Mouse (Mus musculus): ENCODE data around the gene Cd7. TPM values are rescaled to one million over a fixed set of nuclear protein-coding genes. Genes with fewer than 3 reads are reported as not detected.
A peak's percentile ranks its signal among the peaks of the same experiment; 100 is the strongest.
"Not testable (repeated sequence)": the region's sequence is repeated elsewhere in the genome, so short reads cannot be mapped to it uniquely, and the experiment has no call there.

Cd7 gene
- polyA plus RNA-seq, 1 experiment = 0.08 TPM

DNA sequence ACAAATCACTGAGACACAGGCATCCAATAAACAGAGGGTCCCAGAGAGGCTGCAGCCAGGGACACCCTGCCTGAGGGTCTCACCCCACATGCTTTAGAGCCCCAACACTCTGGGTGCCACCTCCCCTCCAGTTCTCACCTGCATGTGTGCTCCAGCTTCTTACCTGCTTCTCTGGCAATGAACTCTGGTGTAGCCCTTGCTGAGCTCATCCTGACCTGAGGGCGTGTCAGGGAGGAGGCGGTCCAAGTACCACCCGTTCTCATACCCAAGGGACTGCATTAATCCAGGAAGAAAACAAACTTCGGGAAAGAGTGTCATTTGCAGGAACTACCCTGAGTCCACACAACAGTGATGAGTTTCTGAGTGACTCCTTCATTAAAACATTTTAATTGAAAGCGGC lies 24.2 kb upstream of the Cd7 start, which contains the start of gene Sectm1b:
Sectm1b (minus strand) TSS at position 191 of the 400 bp plus-strand sequence.
- TF ChIP-seq POLR2A (IDR thresholded peaks at IDR 0.05; ENCODE audit: borderline replicate concordance, extremely low read depth, insufficient read depth, insufficient read length, poor library complexity, severe bottlenecking) (no peak), CTCF (IDR thresholded peaks at IDR 0.05; ENCODE audit: borderline replicate concordance, extremely low read depth, insufficient read depth, insufficient read length) (no peak)
- no peak for DNase-seq (ENCODE audit: low read depth)

DNA sequence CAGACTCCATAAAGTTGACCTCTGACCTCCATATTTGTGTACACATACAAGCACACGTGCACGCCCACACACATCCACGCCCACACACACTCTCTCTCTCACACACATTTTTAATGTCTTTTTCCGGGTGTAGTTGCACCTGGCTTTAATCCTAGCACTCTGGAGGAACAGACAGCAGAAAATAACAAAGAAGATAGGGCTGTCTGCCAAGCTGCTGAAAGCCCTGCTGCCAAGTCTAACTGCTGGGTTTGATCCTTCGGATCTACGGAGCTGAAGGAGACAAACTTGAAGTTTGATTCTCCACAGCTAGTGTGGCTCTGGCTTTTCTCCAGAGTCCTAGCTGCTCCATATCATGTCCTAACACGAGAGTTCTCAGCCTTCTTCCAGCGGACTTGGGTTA lies 22.4 kb upstream of the Cd7 start:
- DNase-seq (ENCODE audit: low read depth) = peak; percentile 29
- TF ChIP-seq POLR2A (IDR thresholded peaks at IDR 0.05; ENCODE audit: borderline replicate concordance, extremely low read depth, insufficient read depth, insufficient read length, poor library complexity, severe bottlenecking) = no peak
- no peak for TF ChIP-seq CTCF (IDR thresholded peaks at IDR 0.05; ENCODE audit: borderline replicate concordance, extremely low read depth, insufficient read depth, insufficient read length)

DNA sequence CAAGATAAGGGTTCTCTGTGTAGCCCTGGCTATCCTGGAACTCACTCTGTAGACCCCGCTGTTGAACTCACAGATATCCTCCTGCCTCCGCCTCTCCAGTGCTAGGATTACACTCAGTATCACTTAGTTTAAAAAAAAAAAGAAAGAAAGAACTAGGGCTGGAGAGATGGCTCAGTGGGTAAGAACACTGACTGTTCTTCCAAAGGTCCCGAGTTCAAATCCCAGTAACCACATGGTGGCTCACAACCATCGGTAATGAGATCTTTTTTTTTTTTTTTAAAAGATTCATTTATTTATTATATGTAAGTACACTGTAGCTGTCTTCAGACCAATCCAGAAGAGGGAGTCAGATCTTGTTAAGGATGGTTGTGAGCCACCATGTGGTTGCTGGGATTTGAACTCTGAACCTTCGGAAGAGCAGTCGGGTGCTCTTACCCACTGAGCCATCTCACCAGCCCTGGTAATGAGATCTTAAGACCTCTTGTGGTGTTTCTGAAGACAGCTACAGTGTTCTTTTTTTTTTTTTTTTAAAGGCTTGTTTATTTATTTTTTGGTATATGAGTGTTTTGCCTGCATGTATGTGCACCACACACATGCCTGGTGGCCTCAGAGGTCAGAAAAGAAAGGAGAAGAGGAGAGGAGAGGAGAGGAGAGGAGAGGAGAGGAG lies 21.3 kb upstream of the Cd7 start:
- DNase-seq (ENCODE audit: low read depth) = not testable (repeated sequence)

DNA sequence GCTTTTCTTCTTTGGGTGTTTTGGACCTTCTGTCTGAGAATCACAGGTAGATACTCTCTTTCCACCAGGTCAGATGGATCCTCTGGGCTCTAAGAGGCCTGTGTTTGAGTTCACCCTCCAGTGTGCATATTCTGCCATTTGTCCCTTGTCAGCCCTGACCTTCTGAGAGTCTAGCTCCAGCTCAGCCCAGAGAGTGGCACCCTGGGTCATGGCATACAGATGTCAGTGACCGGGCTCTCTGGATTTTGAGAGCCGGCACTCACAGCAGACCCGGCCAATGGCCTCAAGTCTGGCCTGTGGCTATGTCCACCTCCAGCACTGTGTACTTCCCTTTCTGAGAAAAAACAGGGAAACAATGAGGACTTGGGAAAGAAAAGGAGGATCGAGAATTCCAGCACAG lies 20.3 kb upstream of the Cd7 start:
- no peak for TF ChIP-seq POLR2A (IDR thresholded peaks at IDR 0.05; ENCODE audit: borderline replicate concordance, extremely low read depth, insufficient read depth, insufficient read length, poor library complexity, severe bottlenecking)
- TF ChIP-seq CTCF (IDR thresholded peaks at IDR 0.05; ENCODE audit: borderline replicate concordance, extremely low read depth, insufficient read depth, insufficient read length) = no peak
- DNase-seq (ENCODE audit: low read depth) = no peak

- no peak for DNase-seq (ENCODE audit: low read depth)
- no peak for TF ChIP-seq CTCF (IDR thresholded peaks at IDR 0.05; ENCODE audit: borderline replicate concordance, extremely low read depth, insufficient read depth, insufficient read length)
These were observed 19.7 kb upstream of the Cd7 start for GRCm38 (mm10) chr11:121058956-121059355.

GRCm38 (mm10) chr11:121058122-121058521 lies 18.9 kb upstream of the Cd7 start:
- TF ChIP-seq POLR2A (IDR thresholded peaks at IDR 0.05; ENCODE audit: borderline replicate concordance, extremely low read depth, insufficient read depth, insufficient read length, poor library complexity, severe bottlenecking) (no peak), CTCF (IDR thresholded peaks at IDR 0.05; ENCODE audit: borderline replicate concordance, extremely low read depth, insufficient read depth, insufficient read length) (no peak)
- no peak for DNase-seq (ENCODE audit: low read depth)

GRCm38 (mm10) chr11:121056536-121057236 lies 17.5 kb upstream of the Cd7 start:
- no peak for TF ChIP-seq CTCF (IDR thresholded peaks at IDR 0.05; ENCODE audit: borderline replicate concordance, extremely low read depth, insufficient read depth, insufficient read length)
- no peak for TF ChIP-seq POLR2A (IDR thresholded peaks at IDR 0.05; ENCODE audit: borderline replicate concordance, extremely low read depth, insufficient read depth, insufficient read length, poor library complexity, severe bottlenecking)
- no peak for DNase-seq (ENCODE audit: low read depth)

- peak; percentile 89 for DNase-seq (ENCODE audit: low read depth)
- TF ChIP-seq POLR2A (IDR thresholded peaks at IDR 0.05; ENCODE audit: borderline replicate concordance, extremely low read depth, insufficient read depth, insufficient read length, poor library complexity, severe bottlenecking) = no peak
- TF ChIP-seq CTCF (IDR thresholded peaks at IDR 0.05; ENCODE audit: borderline replicate concordance, extremely low read depth, insufficient read depth, insufficient read length) = peak; percentile 91
These were observed 14.3 kb upstream of the Cd7 start for GRCm38 (mm10) chr11:121053536-121053935.

GRCm38 (mm10) chr11:121052387-121052786 lies 13.2 kb upstream of the Cd7 start:
- TF ChIP-seq CTCF (IDR thresholded peaks at IDR 0.05; ENCODE audit: borderline replicate concordance, extremely low read depth, insufficient read depth, insufficient read length) = no peak
- no peak for TF ChIP-seq POLR2A (IDR thresholded peaks at IDR 0.05; ENCODE audit: borderline replicate concordance, extremely low read depth, insufficient read depth, insufficient read length, poor library complexity, severe bottlenecking)
- no peak for DNase-seq (ENCODE audit: low read depth)

DNA sequence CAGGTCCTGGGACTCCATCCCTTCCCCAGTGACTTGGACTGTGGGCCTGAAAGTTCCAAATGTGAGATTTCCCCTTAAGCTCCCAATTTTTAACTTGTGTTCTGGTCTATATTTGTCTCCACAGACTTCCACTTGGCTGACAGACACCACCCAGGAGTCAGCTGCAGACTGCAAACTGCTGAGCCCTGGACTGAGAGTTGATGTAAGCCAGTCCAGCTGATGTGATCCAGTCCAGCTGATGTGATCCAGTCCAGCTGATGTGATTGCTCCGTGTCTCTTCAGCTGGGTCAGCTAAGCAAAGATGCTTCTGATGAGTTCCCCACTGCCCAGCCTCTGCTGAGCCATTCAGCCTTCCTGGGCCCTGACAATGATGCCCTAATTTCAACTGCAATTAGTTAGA lies 12.6 kb upstream of the Cd7 start:
- no peak for DNase-seq (ENCODE audit: low read depth)
- no peak for TF ChIP-seq POLR2A (IDR thresholded peaks at IDR 0.05; ENCODE audit: borderline replicate concordance, extremely low read depth, insufficient read depth, insufficient read length, poor library complexity, severe bottlenecking)
- TF ChIP-seq CTCF (IDR thresholded peaks at IDR 0.05; ENCODE audit: borderline replicate concordance, extremely low read depth, insufficient read depth, insufficient read length) = no peak

DNA sequence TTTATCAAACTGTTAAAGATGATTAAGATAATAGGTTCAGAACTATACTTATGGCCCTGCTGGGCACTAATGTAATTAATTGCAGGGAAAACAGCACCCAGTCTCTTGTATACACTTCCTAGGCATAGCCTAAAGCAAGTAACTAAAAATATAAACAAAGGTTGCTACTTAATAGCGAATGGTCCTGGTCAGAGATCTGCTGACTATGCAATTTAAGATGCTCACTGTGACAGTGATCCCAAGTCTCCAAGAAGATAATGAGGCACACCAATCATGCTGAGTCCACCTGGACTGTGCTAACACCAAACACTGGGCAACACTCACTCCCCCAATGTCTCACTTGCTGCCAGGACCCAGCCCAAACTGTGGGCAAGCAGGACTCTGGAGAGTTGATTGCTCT lies 10.6 kb upstream of the Cd7 start:
- no peak for DNase-seq (ENCODE audit: low read depth)
- TF ChIP-seq CTCF (IDR thresholded peaks at IDR 0.05; ENCODE audit: borderline replicate concordance, extremely low read depth, insufficient read depth, insufficient read length) (no peak), POLR2A (IDR thresholded peaks at IDR 0.05; ENCODE audit: borderline replicate concordance, extremely low read depth, insufficient read depth, insufficient read length, poor library complexity, severe bottlenecking) (no peak)

- no peak for TF ChIP-seq POLR2A (IDR thresholded peaks at IDR 0.05; ENCODE audit: borderline replicate concordance, extremely low read depth, insufficient read depth, insufficient read length, poor library complexity, severe bottlenecking)
- TF ChIP-seq CTCF (IDR thresholded peaks at IDR 0.05; ENCODE audit: borderline replicate concordance, extremely low read depth, insufficient read depth, insufficient read length) = peak; percentile 55; the same call in 1 of the 2 replicates
- DNase-seq (ENCODE audit: low read depth) = peak; percentile 68
These were observed 8.7 kb upstream of the Cd7 start for GRCm38 (mm10) chr11:121047826-121048399.
